Mouse (Mus musculus): ENCODE results near the gene Bag6. TPM values are rescaled to one million over a fixed set of nuclear protein-coding genes. Genes with fewer than 3 reads are reported as not detected.
A peak's percentile ranks its signal among the peaks of the same experiment; 100 is the strongest.

Gene Bag6
- polyA plus RNA-seq, 1 experiment from 2014 or later: 37.4 TPM

- peak overlapping the region; percentile 93 for H3K27ac ChIP-seq (ENCODE audit: low read depth, low read length)
- H3K27me3 ChIP-seq (replicated peaks; ENCODE audit: control insufficient read depth, insufficient read depth, low read length): no peaks in the 10 kb centered on the region
- H3K9ac ChIP-seq (ENCODE audit: low read depth, low read length): 0 out of 2 replicates have a peak overlapping the region, but pooled peaks have one; percentile 2
- H3K4me1 ChIP-seq (replicated peaks; ENCODE audit: control insufficient read depth, insufficient read depth, low read length): peaks cover 4% of the 10 kb centered on the region; the same call in 1 of the 2 replicates
- ATAC-seq: no peak
- no peak for TF ChIP-seq CTCF (IDR thresholded peaks at IDR 0.05; ENCODE audit: low read depth)
- H3K4me2 ChIP-seq (replicated peaks; ENCODE audit: low read depth): peak overlapping the region; percentile 55
- peak overlapping the region; percentile 94 for H3K4me3 ChIP-seq (ENCODE audit: low read depth, low read length)
- H3K36me3 ChIP-seq (ENCODE audit: control insufficient read depth, insufficient read depth): peaks cover 17% of the 10 kb centered on the region
- WGBS: 18% methylated on average over 12 of the region's 12 CpGs
- H3K9me3 ChIP-seq (ENCODE audit: control insufficient read depth): no peaks in the 10 kb centered on the region
Measured at GRCm38 (mm10) chr17:35165451-35166155, 30.6 kb downstream of the Bag6 start.

GRCm38 (mm10) chr17:35166352-35167035, 31.5 kb downstream of the Bag6 start:
- Histone ChIP-seq H3K9ac (ENCODE audit: low read depth, low read length) (no peak overlapping the region), H3K36me3 (ENCODE audit: control insufficient read depth, insufficient read depth) (peaks cover 8% of the 10 kb centered on the region), H3K9me3 (ENCODE audit: control insufficient read depth) (no peaks in the 10 kb centered on the region), H3K4me3 (ENCODE audit: low read depth, low read length) (no peak overlapping the region), H3K4me2 (replicated peaks; ENCODE audit: low read depth) (peak overlapping the region; percentile 55; the same call in 1 of the 2 replicates), H3K27me3 (replicated peaks; ENCODE audit: control insufficient read depth, insufficient read depth, low read length) (no peaks in the 10 kb centered on the region), H3K4me1 (replicated peaks; ENCODE audit: control insufficient read depth, insufficient read depth, low read length) (peaks cover 4% of the 10 kb centered on the region; the same call in 1 of the 2 replicates), H3K27ac (ENCODE audit: low read depth, low read length) (no peak overlapping the region)
- TF ChIP-seq CTCF (IDR thresholded peaks at IDR 0.05; ENCODE audit: low read depth): peak; percentile 88
- ATAC-seq: 0 out of 2 replicates have a peak, but pooled peaks have one; percentile 10
- 73% methylated on average over 8 of the region's 8 CpGs for WGBS

- TF ChIP-seq CTCF (IDR thresholded peaks at IDR 0.05; ENCODE audit: low read depth): no peak
- no peak for ATAC-seq
- Histone ChIP-seq H3K4me1 (replicated peaks; ENCODE audit: control insufficient read depth, insufficient read depth, low read length) (peaks cover 4% of the 10 kb centered on the region; the same call in 1 of the 2 replicates), H3K27me3 (replicated peaks; ENCODE audit: control insufficient read depth, insufficient read depth, low read length) (no peaks in the 10 kb centered on the region), H3K36me3 (ENCODE audit: control insufficient read depth, insufficient read depth) (no peaks in the 10 kb centered on the region), H3K4me3 (ENCODE audit: low read depth, low read length) (no peak overlapping the region), H3K9me3 (ENCODE audit: control insufficient read depth) (no peaks in the 10 kb centered on the region), H3K27ac (ENCODE audit: low read depth, low read length) (no peak overlapping the region), H3K4me2 (replicated peaks; ENCODE audit: low read depth) (no peak overlapping the region), H3K9ac (ENCODE audit: low read depth, low read length) (no peak overlapping the region)
- WGBS: 89% methylated on average over 7 of the region's 7 CpGs
Measured at GRCm38 (mm10) chr17:35167794-35168193, 32.8 kb downstream of the Bag6 start.

- Histone ChIP-seq H3K4me2 (replicated peaks; ENCODE audit: low read depth) (no peak overlapping the region), H3K4me1 (replicated peaks; ENCODE audit: control insufficient read depth, insufficient read depth, low read length) (0 out of 2 replicates have a peak, but pooled peaks cover under 1% of the 10 kb centered on the region), H3K36me3 (ENCODE audit: control insufficient read depth, insufficient read depth) (no peaks in the 10 kb centered on the region), H3K27ac (ENCODE audit: low read depth, low read length) (no peak overlapping the region), H3K4me3 (ENCODE audit: low read depth, low read length) (no peak overlapping the region), H3K9me3 (ENCODE audit: control insufficient read depth) (no peaks in the 10 kb centered on the region), H3K9ac (ENCODE audit: low read depth, low read length) (no peak overlapping the region), H3K27me3 (replicated peaks; ENCODE audit: control insufficient read depth, insufficient read depth, low read length) (no peaks in the 10 kb centered on the region)
- peak; percentile 85 for TF ChIP-seq CTCF (IDR thresholded peaks at IDR 0.05; ENCODE audit: low read depth)
- ATAC-seq: no peak
- WGBS: 14% methylated on average over 4 of the region's 4 CpGs
Measured at GRCm38 (mm10) chr17:35168541-35169207, 33.7 kb downstream of the Bag6 start.

- Histone ChIP-seq H3K9ac (ENCODE audit: low read depth, low read length) (no peak overlapping the region), H3K36me3 (ENCODE audit: control insufficient read depth, insufficient read depth) (no peaks in the 10 kb centered on the region), H3K4me2 (replicated peaks; ENCODE audit: low read depth) (no peak overlapping the region), H3K27ac (ENCODE audit: low read depth, low read length) (peak overlapping the region; percentile 50; the same call in 1 of the 2 replicates), H3K27me3 (replicated peaks; ENCODE audit: control insufficient read depth, insufficient read depth, low read length) (no peaks in the 10 kb centered on the region), H3K4me3 (ENCODE audit: low read depth, low read length) (no peak overlapping the region), H3K9me3 (ENCODE audit: control insufficient read depth) (no peaks in the 10 kb centered on the region), H3K4me1 (replicated peaks; ENCODE audit: control insufficient read depth, insufficient read depth, low read length) (no peaks in the 10 kb centered on the region)
- WGBS: 68% methylated on average over 11 of the region's 11 CpGs
- ATAC-seq: no peak
- no peak for TF ChIP-seq CTCF (IDR thresholded peaks at IDR 0.05; ENCODE audit: low read depth)
Measured at GRCm38 (mm10) chr17:35172445-35173234, 37.7 kb downstream of the Bag6 start.

Measured in intestine, postnatal 0 days (tissue).